Mouse (Mus musculus) left cerebral cortex, postnatal 36 days (tissue): ENCODE measurements around the gene Exoc8. TPM values are rescaled to one million over a fixed set of nuclear protein-coding genes. Genes with fewer than 3 reads are reported as not detected.
A peak's percentile ranks its signal among the peaks of the same experiment; 100 is the strongest.

Experiments
- DNase-seq, 2 experiments: peaks; one replicate each; pipeline ENCODE4 v3.0.0; 2021 to 2022; ENCODE audit warnings: low spot score in 2 of 2, mixed read lengths in 1 of 2
- intact Hi-C: fragments of 180-260 bp; cut with DNase I; formaldehyde crosslinking; loops from one replicate; pipeline ENCODE4 v1.15.1; 2025
- total RNA-seq, 2 experiments: library from RNA; stranded (reverse); gene quantifications; 2 replicates each; pipeline ENCODE4 v1.2.3; 2021

The Exoc8 gene
- 10 to 100 TPM; 34.5 to 35.3 TPM for total RNA-seq

- intact Hi-C loops = loop anchor here (5.0 kb wide), 2 partner anchors 115 to 145 kb away; partner anchors contain the start of gene Tsnax
Measured at GRCm38 (mm10) chr8:124897386-124898250, at the start of gene Exoc8, which contains the start of gene Sprtn. TSS of gene Exoc8 (minus strand) at chr8:124897705. TSS of gene Sprtn (plus strand) at chr8:124897886.

GRCm38 (mm10) chr8:124944406-124944805 lies 46.9 kb upstream of the Exoc8 start:
- intact Hi-C loops = no loop called here
- no peak for DNase-seq

More at GRCm38 (mm10) chr8:124897386-124898250, at the start of gene Exoc8, which contains the start of gene Sprtn:
- DNase-seq = peak; percentile 97 to 99

GRCm38 (mm10) chr8:124943801-124944200 lies 46.3 kb upstream of the Exoc8 start:
- no peak for DNase-seq
- intact Hi-C loops = no loop called here

- no peak for DNase-seq
- intact Hi-C loops = no loop called here
Measured at GRCm38 (mm10) chr8:124937293-124937692, 39.8 kb upstream of the Exoc8 start.

GRCm38 (mm10) chr8:124936699-124937098 lies 39.2 kb upstream of the Exoc8 start:
- intact Hi-C loops = no loop called here
- no peak for DNase-seq

- intact Hi-C loops = no loop called here
- no peak for DNase-seq
Measured at GRCm38 (mm10) chr8:124935116-124935515, 37.6 kb upstream of the Exoc8 start.

GRCm38 (mm10) chr8:124932435-124932834 lies 34.9 kb upstream of the Exoc8 start:
- no peak for DNase-seq
- intact Hi-C loops = no loop called here

- DNase-seq = no peak
- intact Hi-C loops = no loop called here
Measured at GRCm38 (mm10) chr8:124930649-124931048, 33.1 kb upstream of the Exoc8 start.

GRCm38 (mm10) chr8:124930086-124930485 lies 32.6 kb upstream of the Exoc8 start:
- intact Hi-C loops = no loop called here
- no peak for DNase-seq

- intact Hi-C loops = no loop called here
Measured at GRCm38 (mm10) chr8:124929006-124929405, 31.5 kb upstream of the Exoc8 start.

GRCm38 (mm10) chr8:124926351-124926771 lies 28.9 kb upstream of the Exoc8 start:
- no peak for DNase-seq

More at GRCm38 (mm10) chr8:124929006-124929405, 31.5 kb upstream of the Exoc8 start:
- DNase-seq = no peak

GRCm38 (mm10) chr8:124925544-124926266 lies 28.2 kb upstream of the Exoc8 start:
- no peak for DNase-seq
- intact Hi-C loops = no loop called here

More at GRCm38 (mm10) chr8:124926351-124926771, 28.9 kb upstream of the Exoc8 start:
- intact Hi-C loops = no loop called here

GRCm38 (mm10) chr8:124923971-124924652 lies 26.6 kb upstream of the Exoc8 start:
- no peak for DNase-seq
- intact Hi-C loops = no loop called here

- DNase-seq = no peak
- intact Hi-C loops = no loop called here
Measured at GRCm38 (mm10) chr8:124922490-124923089, 25.1 kb upstream of the Exoc8 start.

- intact Hi-C loops = no loop called here
Measured at GRCm38 (mm10) chr8:124921369-124922279, 24.1 kb upstream of the Exoc8 start.

GRCm38 (mm10) chr8:124917741-124918484 lies 20.4 kb upstream of the Exoc8 start:
- intact Hi-C loops = no loop called here
- DNase-seq = no peak

More at GRCm38 (mm10) chr8:124921369-124922279, 24.1 kb upstream of the Exoc8 start:
- DNase-seq = no peak

GRCm38 (mm10) chr8:124914061-124914460 lies 16.6 kb upstream of the Exoc8 start:
- no peak for DNase-seq
- intact Hi-C loops = no loop called here
